In genomic region chr12:11202476-11202875, GRCm38 (mm10) we compare ENCODE assay signal across 37 mouse cellular contexts. TPM values are rescaled to one million over a fixed set of nuclear protein-coding genes. Genes with fewer than 3 reads are reported as not detected.
DNase-seq lines count a peak whose midpoint lies in the region; ATAC-seq and TF ChIP-seq lines count a peak whose summit lies in the region.
"Had no signal": no experiment of that assay in that cellular context is flagged by ENCODE, and none has a peak within 500 bp of the region (broad histone marks: within the 10 kb centered on the region; RNA-seq: fewer than 3 reads in every experiment).

No protein-coding gene starts in this region.

- WGBS in forebrain, embryonic 11.5 days = 95% methylated on average over 8 of the region's 8 CpGs

- H3K9me3 ChIP-seq in forebrain, embryonic 11.5 days (ENCODE audit: control insufficient read depth, low read length) = no peaks in the 10 kb centered on the region
- H3K9me3 ChIP-seq: embryonic facial prominence, embryonic 15.5 days; forebrain, embryonic 13.5 days; G1E; heart, embryonic 13.5 days had no signal

- ATAC-seq in forebrain, embryonic 11.5 days (replicated peaks; ENCODE audit: low FRiP score) = no peak
- ATAC-seq: forebrain, embryonic 13.5 days; forebrain, embryonic 16.5 days; hindbrain, postnatal 0 days; inflammation-experienced regulatory T-cells, adult 6 months; intestine, embryonic 16.5 days; Patski had no signal

- H3K36me3 ChIP-seq in myocyte (ENCODE audit: control insufficient read depth, insufficient read depth) = no peaks in the 10 kb centered on the region
- H3K36me3 ChIP-seq in forebrain, embryonic 11.5 days (ENCODE audit: control insufficient read depth, insufficient read depth, low read length) = no peaks in the 10 kb centered on the region
- H3K36me3 ChIP-seq: embryonic facial prominence, embryonic 15.5 days; G1E; heart, embryonic 13.5 days had no signal

- H3ac ChIP-seq in myocyte (ENCODE audit: control insufficient read depth, insufficient read length) = no peak overlapping the region

- peak overlapping the region; percentile 30 for H3K4me2 ChIP-seq in myocyte (ENCODE audit: low read depth)
- H3K4me2 ChIP-seq in forebrain, embryonic 11.5 days (ENCODE audit: low read depth, low read length, severe bottlenecking) = no peak overlapping the region
- H3K4me2 ChIP-seq: embryonic facial prominence, embryonic 15.5 days; forebrain, embryonic 13.5 days; heart, embryonic 13.5 days; hindbrain, embryonic 14.5 days had no signal

- DNase-seq in gastrocnemius, adult 18-20 months (ENCODE audit: low spot score) = peak; percentile 62
- no peak for DNase-seq in gastrocnemius, postnatal 4 days (ENCODE audit: low spot score in 2 of 2)
- peak; percentile 39 for DNase-seq in heart, adult 11 months
- no peak for DNase-seq in heart, postnatal 36 days
- DNase-seq in fibroblast of lung, adult 2 months (ENCODE audit: low read depth) = peak; percentile 51
- no peak for DNase-seq in forebrain, embryonic 11.5 days (ENCODE audit: low spot score)
- no peak for DNase-seq in layer of hippocampus, adult 11-12 months (ENCODE audit: low spot score)
- DNase-seq: adrenal gland, postnatal 10 days; adrenal gland, postnatal 36 days; B cell, adult 2 months; cerebellum, adult 11 months; cerebellum, adult 2 months; cerebellum, adult 9-11 months; cerebellum, postnatal 25 days; embryo, embryonic 11 days; gastrocnemius, postnatal 14 days; heart, adult 18-20 months; kidney, adult 18-20 months; kidney, adult 9 months had no signal

- H3K4me3 ChIP-seq in myocyte = no peak overlapping the region
- H3K4me3 ChIP-seq in forebrain, embryonic 11.5 days (ENCODE audit: low read depth, low read length) = no peak overlapping the region
- H3K4me3 ChIP-seq: embryonic facial prominence, embryonic 15.5 days; forebrain, embryonic 13.5 days; heart, embryonic 13.5 days had no signal

- peaks cover under 1% of the 10 kb centered on the region; the same call in 1 of the 2 replicates for H3K4me1 ChIP-seq in forebrain, embryonic 11.5 days (replicated peaks; ENCODE audit: control insufficient read depth, insufficient read depth, low read length)

- TF ChIP-seq POLR2A in myocyte (IDR thresholded peaks at IDR 0.05; ENCODE audit: insufficient read length, low read depth) = no peak

- intact Hi-C loops in heart, postnatal 36 days (cut with DNase I) = no loop called here

- H3K9ac ChIP-seq in forebrain, embryonic 11.5 days (ENCODE audit: low read length) = no peak overlapping the region
- H3K9ac ChIP-seq: embryonic facial prominence, embryonic 15.5 days; forebrain, embryonic 13.5 days; heart, embryonic 13.5 days; hindbrain, embryonic 14.5 days had no signal

- H3K79me2 ChIP-seq in myocyte (ENCODE audit: control insufficient read depth, insufficient read depth) = no peaks in the 10 kb centered on the region

- H3K27ac ChIP-seq in forebrain, embryonic 11.5 days (ENCODE audit: low read depth, low read length) = no peak overlapping the region
- H3K27ac ChIP-seq: embryonic facial prominence, embryonic 15.5 days; forebrain, embryonic 13.5 days; heart, embryonic 13.5 days; hindbrain, embryonic 14.5 days; hindbrain, postnatal 0 days had no signal

- no peaks in the 10 kb centered on the region for H3K27me3 ChIP-seq in myocyte (ENCODE audit: control insufficient read depth, insufficient read depth, insufficient read length)
- H3K27me3 ChIP-seq in forebrain, embryonic 11.5 days (ENCODE audit: control insufficient read depth, insufficient read depth, low read length) = no peaks in the 10 kb centered on the region
- H3K27me3 ChIP-seq: CH12.LX; embryonic facial prominence, embryonic 15.5 days; forebrain, embryonic 13.5 days; heart, embryonic 13.5 days had no signal

TF ChIP-seq in myocyte, 11 proteins besides CTCF, POLR2A, EP300 and RAD21:
- TF ChIP-seq USF1 (IDR thresholded peaks at IDR 0.05; ENCODE audit: low read depth) (no peak), MYOD1 (IDR thresholded peaks at IDR 0.05; ENCODE audit: control insufficient read depth in 1 of 3, insufficient read length in 2 of 3, low read depth in 2 of 3) (no peak), REST (IDR thresholded peaks at IDR 0.05; ENCODE audit: insufficient read depth, insufficient read length) (no peak), CEBPB (IDR thresholded peaks at IDR 0.05; ENCODE audit: insufficient read depth, poor library complexity, severe bottlenecking) (no peak), MAX (IDR thresholded peaks at IDR 0.05; ENCODE audit: low read depth) (no peak), SRF (IDR thresholded peaks at IDR 0.05; ENCODE audit: control insufficient read depth, insufficient read length, low read depth) (no peak), E2F4 (IDR thresholded peaks at IDR 0.05; ENCODE audit: insufficient read depth) (no peak), MYOG (IDR thresholded peaks at IDR 0.05; ENCODE audit: control insufficient read depth in 1 of 3, insufficient read depth in 1 of 3, insufficient read length in 2 of 3, low read depth in 2 of 3) (no peak), TCF3 (IDR thresholded peaks at IDR 0.05; ENCODE audit: insufficient read length, low read depth) (no peak), POLR2AphosphoS2 (IDR thresholded peaks at IDR 0.05; ENCODE audit: insufficient read length, low read depth) (no peak), TCF12 (IDR thresholded peaks at IDR 0.05; ENCODE audit: insufficient read depth, poor library complexity, severe bottlenecking) (no peak)

RNA-seq across cellular contexts. Expression of gene Msgn1, which starts 6.3 kb away (rescaled TPM):
- total RNA-seq in gastrocnemius, adult 18-20 months (2021) = not detected
- not detected for total RNA-seq in gastrocnemius, postnatal 4 days (2021)
- not detected for total RNA-seq in heart, postnatal 36 days (2021)
- polyA plus RNA-seq in myocyte (2012; fragmentation: generic; extraction: Trizol) = not detected
- not detected in 2 replicates for polyA plus RNA-seq in forebrain, embryonic 11.5 days (2014; fragmentation: Nextera tagmentation; extraction: Ambion mirVana)
- total RNA-seq: adrenal gland, adult 18-20 months; adrenal gland, postnatal 10 days; adrenal gland, postnatal 36 days; CH12.LX; G1E; gastrocnemius, postnatal 14 days; heart, adult 18-20 months; heart, postnatal 25 days; hindbrain, postnatal 0 days had no signal
- polyA plus RNA-seq: cerebellum, adult 2 months; cortical plate, adult 2 months; embryonic facial prominence, embryonic 11.5 days; embryonic facial prominence, embryonic 15.5 days; forebrain, embryonic 13.5 days; forebrain, embryonic 16.5 days; frontal cortex, adult 2 months; G1E; heart, embryonic 13.5 days; hindbrain, embryonic 11.5 days; hindbrain, embryonic 14.5 days; hindbrain, postnatal 0 days; inflammation-experienced regulatory T-cells, adult 6 months; intestine, embryonic 16.5 days; Patski had no signal

RNA-seq across cellular contexts. Expression of gene Kcns3, which starts 51.6 kb away (rescaled TPM):
- under 1 TPM; 0.53 to 0.93 TPM for total RNA-seq in gastrocnemius, adult 18-20 months (2021)
- 1 to 10 TPM; 1.3 to 1.6 TPM for total RNA-seq in gastrocnemius, postnatal 4 days (2021)
- under 1 TPM; 0.35 to 0.72 TPM for total RNA-seq in heart, postnatal 36 days (2021)
- polyA plus RNA-seq in myocyte (2012; fragmentation: generic; extraction: Trizol) = not detected
- 0.28 and 0.36 TPM in 2 replicates for polyA plus RNA-seq in forebrain, embryonic 11.5 days (2014; fragmentation: Nextera tagmentation; extraction: Ambion mirVana)
- total RNA-seq: CH12.LX had no signal
- polyA plus RNA-seq: inflammation-experienced regulatory T-cells, adult 6 months; Patski had no signal

Comparison
In these comparisons a context has a peak if more than half of its experiments do, and no peak if none do; other contexts are left out.
1. DNase-seq: peak in gastrocnemius, adult 18-20 months (single experiment), heart, adult 11 months (single experiment) and fibroblast of lung, adult 2 months (single experiment); none in gastrocnemius, postnatal 4 days (0 of 2), heart, postnatal 36 days (0 of 2), forebrain, embryonic 11.5 days (single experiment) and layer of hippocampus, adult 11-12 months (single experiment).